Mouse (Mus musculus) G1E (cell line): Measurements from ENCODE around the gene Acot12. TPM values are rescaled to one million over a fixed set of nuclear protein-coding genes. Genes with fewer than 3 reads are reported as not detected.
"Not testable (repeated sequence)": the region's sequence is repeated elsewhere in the genome, so short reads cannot be mapped to it uniquely, and the experiment has no call there.

ENCODE experiments used
- ATAC-seq: 2 replicates; pipeline ENCODE4 v1.8.0; 2016; ENCODE audit warnings: mild to moderate bottlenecking; ENCODE audit not compliant: insufficient number of reproducible peaks, poor library complexity, low FRiP score, severe bottlenecking; ENCODE audit errors: extremely low read depth
- DNase-seq: peaks from one replicate; pipeline ENCODE4 v3.0.0; 2012; ENCODE audit warnings: low spot score
- H3K27me3 ChIP-seq: 2 replicates; pipeline ENCODE4 v1.6.1; 2012; ENCODE audit warnings: mild to moderate bottlenecking, low read length, inconsistent platforms; ENCODE audit not compliant: insufficient read depth
- H3K36me3 ChIP-seq: replicated peaks from 2 replicates; pipeline ENCODE3; 2012; ENCODE audit warnings: mild to moderate bottlenecking, inconsistent platforms
- H3K4me1 ChIP-seq: 2 replicates; pipeline ENCODE4 v1.6.1; 2012; ENCODE audit warnings: low read depth, low read length, inconsistent platforms, mixed read lengths; ENCODE audit not compliant: insufficient read depth
- H3K4me3 ChIP-seq: 2 replicates; pipeline ENCODE4 v1.5.1; 2012; ENCODE audit warnings: low read depth, mild to moderate bottlenecking, inconsistent platforms, low read length, moderate library complexity, mixed read lengths
- H3K9me3 ChIP-seq: replicated peaks from 2 replicates; pipeline ENCODE4 v1.6.1; 2012; ENCODE audit warnings: inconsistent platforms
- CTCF ChIP-seq: IDR thresholded peaks from 2 replicates; pipeline ENCODE4 v1.5.1; 2012; ENCODE audit warnings: low read depth, low read length, inconsistent platforms, mixed read lengths
- GATA1 ChIP-seq: IDR thresholded peaks from 2 replicates; pipeline ENCODE4 v1.6.1; 2012; ENCODE audit warnings: borderline replicate concordance, low read length, inconsistent platforms, mixed read lengths
- GATA2 ChIP-seq: IDR thresholded peaks from 2 replicates; pipeline ENCODE4 v1.6.1; 2012; ENCODE audit warnings: low read depth, low read length, inconsistent platforms, borderline replicate concordance
- POLR2AphosphoS5 ChIP-seq: IDR thresholded peaks from 2 replicates; pipeline ENCODE4 v1.6.1; 2012; ENCODE audit warnings: low read depth, low read length, inconsistent platforms; ENCODE audit not compliant: insufficient replicate concordance
- TAL1 ChIP-seq: conservative IDR thresholded peaks from 2 replicates; pipeline ENCODE4 v1.6.1; 2012; ENCODE audit warnings: low read depth, low read length, inconsistent platforms, mixed read lengths
- polyA plus RNA-seq: library from polyadenylated mRNA; stranded (reverse); fragments of >175 nt; gene quantifications from 2 replicates; pipeline ENCODE4 v1.2.3, GENCODE M21; 2012
- total RNA-seq, 2 experiments: library from RNA; stranded (forward) in 1 of 2; stranded (reverse) in 1 of 2; fragments of 200-1000 nt in 1 of 2; fragments of >200 nt in 1 of 2; fragmentation: Nextera tagmentation in 1 of 2; gene quantifications; 2 replicates each; pipeline ENCODE4 v1.2.3; 2014 to 2017

Gene Acot12
- total and polyA plus RNA-seq, 3 experiments: not detected

- Histone ChIP-seq H3K27me3 (peaks cover 10% of the 10 kb centered on the region), H3K4me1 (no peaks in the 10 kb centered on the region), H3K9me3 (no peaks in the 10 kb centered on the region), H3K36me3 (no peaks in the 10 kb centered on the region), H3K4me3 (no peak overlapping the region)
- DNase-seq: no peak
- no peak for ATAC-seq
- TF ChIP-seq GATA2: no peak
- TF ChIP-seq GATA1: no peak
- TF ChIP-seq POLR2AphosphoS5: no peak
- TF ChIP-seq TAL1: no peak
- no peak for TF ChIP-seq CTCF
Observed at GRCm38 (mm10) chr13:91756230-91756629, 14.9 kb downstream of the Acot12 start.

GRCm38 (mm10) chr13:91758316-91759048, 17.2 kb downstream of the Acot12 start:
- Histone ChIP-seq H3K4me1 (no peaks in the 10 kb centered on the region), H3K36me3 (no peaks in the 10 kb centered on the region), H3K27me3 (peaks cover 18% of the 10 kb centered on the region), H3K4me3 (no peak overlapping the region), H3K9me3 (no peaks in the 10 kb centered on the region)
- DNase-seq (no peak), ATAC-seq (no peak)
- no peak for TF ChIP-seq GATA1

- Histone ChIP-seq H3K4me3 (no peak overlapping the region), H3K36me3 (no peaks in the 10 kb centered on the region), H3K9me3 (no peaks in the 10 kb centered on the region), H3K27me3 (peaks cover 18% of the 10 kb centered on the region), H3K4me1 (no peaks in the 10 kb centered on the region)
- DNase-seq: no peak
- no peak for ATAC-seq
- no peak for TF ChIP-seq TAL1
Observed at GRCm38 (mm10) chr13:91759791-91760190, 18.5 kb downstream of the Acot12 start.

GRCm38 (mm10) chr13:91760302-91761050, 19.2 kb downstream of the Acot12 start:
- DNase-seq: no peak
- Histone ChIP-seq H3K36me3 (no peaks in the 10 kb centered on the region), H3K9me3 (no peaks in the 10 kb centered on the region), H3K27me3 (peaks cover 18% of the 10 kb centered on the region), H3K4me3 (no peak overlapping the region), H3K4me1 (no peaks in the 10 kb centered on the region)
- TF ChIP-seq GATA1: no peak
- no peak for TF ChIP-seq GATA2
- no peak for TF ChIP-seq POLR2AphosphoS5
- no peak for TF ChIP-seq CTCF
- TF ChIP-seq TAL1: no peak
- no peak for ATAC-seq

- Histone ChIP-seq H3K36me3 (no peaks in the 10 kb centered on the region), H3K4me1 (peaks cover 1% of the 10 kb centered on the region; the same call in 1 of the 2 replicates), H3K27me3 (peaks cover 16% of the 10 kb centered on the region), H3K9me3 (no peaks in the 10 kb centered on the region), H3K4me3 (no peak overlapping the region)
- no peak for DNase-seq
- TF ChIP-seq CTCF: no peak
- TF ChIP-seq GATA2: no peak
- TF ChIP-seq TAL1: no peak
- TF ChIP-seq GATA1: no peak
- TF ChIP-seq POLR2AphosphoS5: no peak
- no peak for ATAC-seq
Observed at GRCm38 (mm10) chr13:91761654-91762445, 20.5 kb downstream of the Acot12 start.

- not testable (repeated sequence) for H3K9me3 ChIP-seq, ATAC-seq, H3K36me3 ChIP-seq, H3K4me1 ChIP-seq, DNase-seq, H3K4me3 ChIP-seq
- peaks cover 16% of the 10 kb centered on the region for H3K27me3 ChIP-seq
Observed at GRCm38 (mm10) chr13:91763654-91764053, 22.3 kb downstream of the Acot12 start.
